Mouse (Mus musculus) hindbrain, embryonic 16.5 days (tissue): ENCODE data around the gene Tulp2. TPM values are rescaled to one million over a fixed set of nuclear protein-coding genes. Genes with fewer than 3 reads are reported as not detected.

Experiments used
- ATAC-seq: fragments of 200-750 bp; cut with Nextera tagmentation; 2 replicates; pipeline ENCODE4 v1.8.0; 2017; ENCODE audit warnings: moderate TSS enrichment, moderate library complexity
- H3K27ac ChIP-seq: fragments of 300-500 bp; sonication (generic); 2 replicates; pipeline ENCODE4 v1.5.1; 2014; ENCODE audit warnings: low read depth, mild to moderate bottlenecking, control low read depth, low read length, moderate library complexity
- H3K27me3 ChIP-seq: fragments of 300-500 bp; sonication (generic); replicated peaks from 2 replicates; pipeline ENCODE4 v1.6.1; 2014; ENCODE audit warnings: low read length; ENCODE audit not compliant: control insufficient read depth, insufficient read depth
- H3K36me3 ChIP-seq: fragments of 300-500 bp; sonication (generic); 2 replicates; pipeline ENCODE4 v1.6.1; 2014; ENCODE audit warnings: mild to moderate bottlenecking, low read length, moderate library complexity, mixed read lengths; ENCODE audit not compliant: control insufficient read depth, insufficient read depth
- H3K4me1 ChIP-seq: fragments of 300-500 bp; sonication (generic); 2 replicates; pipeline ENCODE4 v1.6.1; 2014; ENCODE audit warnings: low read depth, low read length; ENCODE audit not compliant: control insufficient read depth, insufficient read depth
- H3K4me2 ChIP-seq: fragments of 300-500 bp; sonication (generic); 2 replicates; pipeline ENCODE4 v1.6.1; 2014; ENCODE audit warnings: mild to moderate bottlenecking, low read length, control low read depth, moderate library complexity
- H3K4me3 ChIP-seq: fragments of 300-500 bp; sonication (generic); 2 replicates; pipeline ENCODE4 v1.5.1; 2014; ENCODE audit warnings: mild to moderate bottlenecking, low read length, control low read depth, moderate library complexity
- H3K9ac ChIP-seq: fragments of 300-500 bp; sonication (generic); 2 replicates; pipeline ENCODE4 v1.6.1; 2014; ENCODE audit warnings: low read depth, mild to moderate bottlenecking, control low read depth, low read length, moderate library complexity
- H3K9me3 ChIP-seq: fragments of 300-500 bp; sonication (generic); 2 replicates; pipeline ENCODE4 v1.6.1; 2014; ENCODE audit warnings: mild to moderate bottlenecking, low read length, moderate library complexity; ENCODE audit not compliant: control insufficient read depth
- WGBS: fragments of 180-500 bp; shearing (Covaris S2); extraction: QIAGEN DNeasy Blood & Tissue Kit; methylation state at CpG from one replicate; pipeline ENCODE4 v1.1.7; 2014; 5-methylcytosine and 5-hydroxymethylcytosine counted together
- polyA plus RNA-seq: library from polyadenylated mRNA; unstranded; fragments of >200 nt; fragmentation: Nextera tagmentation; extraction: Ambion mirVana; gene quantifications from 2 replicates; pipeline ENCODE4 v1.2.1, GENCODE M21; 2015

The Tulp2 gene
- polyA plus RNA-seq, 1 experiment from 2014 or later = 0.20 TPM

GRCm38 (mm10) chr7:45491264-45491663 lies 9.6 kb downstream of the Tulp2 start:
- 25% methylated on average over 3 of the region's 3 CpGs for WGBS

GRCm38 (mm10) chr7:45492225-45492844 lies 10.7 kb downstream of the Tulp2 start:
- Histone ChIP-seq H3K4me1 (peaks cover 8% of the 10 kb centered on the region), H3K9me3 (no peaks in the 10 kb centered on the region), H3K4me3 (no peak overlapping the region), H3K9ac (no peak overlapping the region), H3K4me2 (no peak overlapping the region), H3K36me3 (peaks cover 21% of the 10 kb centered on the region), H3K27me3 (no peaks in the 10 kb centered on the region), H3K27ac (no peak overlapping the region)
- 96% methylated on average over 8 of the region's 8 CpGs for WGBS
- no peak for ATAC-seq

More at GRCm38 (mm10) chr7:45491264-45491663, 9.6 kb downstream of the Tulp2 start:
- H3K9me3 ChIP-seq = no peaks in the 10 kb centered on the region
- no peak overlapping the region for H3K4me2 ChIP-seq
- H3K27ac ChIP-seq = no peak overlapping the region
- H3K9ac ChIP-seq = peak overlapping the region; percentile 29; the same call in 1 of the 2 replicates
- no peak overlapping the region for H3K4me3 ChIP-seq
- no peak for ATAC-seq
- H3K36me3 ChIP-seq = peaks cover 17% of the 10 kb centered on the region
- H3K27me3 ChIP-seq = no peaks in the 10 kb centered on the region
- peaks cover 8% of the 10 kb centered on the region for H3K4me1 ChIP-seq

- peaks cover 21% of the 10 kb centered on the region for H3K36me3 ChIP-seq
- H3K27me3 ChIP-seq = no peaks in the 10 kb centered on the region
- no peak overlapping the region for H3K4me2 ChIP-seq
- H3K4me3 ChIP-seq = no peak overlapping the region
- H3K9ac ChIP-seq = no peak overlapping the region
- 93% methylated on average over 5 of the region's 5 CpGs for WGBS
- no peak for ATAC-seq
- H3K27ac ChIP-seq = no peak overlapping the region
- H3K9me3 ChIP-seq = no peaks in the 10 kb centered on the region
- peaks cover 8% of the 10 kb centered on the region for H3K4me1 ChIP-seq
These were observed 11.3 kb downstream of the Tulp2 start for GRCm38 (mm10) chr7:45492951-45493350.

- Histone ChIP-seq H3K4me1 (peaks cover 2% of the 10 kb centered on the region), H3K9ac (no peak overlapping the region), H3K9me3 (no peaks in the 10 kb centered on the region), H3K27me3 (no peaks in the 10 kb centered on the region), H3K4me2 (no peak overlapping the region), H3K4me3 (no peak overlapping the region), H3K36me3 (peaks cover 29% of the 10 kb centered on the region), H3K27ac (no peak overlapping the region)
- ATAC-seq = no peak
- 86% methylated on average over 9 of the region's 9 CpGs for WGBS
These were observed 12.9 kb downstream of the Tulp2 start for GRCm38 (mm10) chr7:45494548-45494947.

- ATAC-seq = no peak
- no peaks in the 10 kb centered on the region for H3K4me1 ChIP-seq
- no peaks in the 10 kb centered on the region for H3K9me3 ChIP-seq
- no peaks in the 10 kb centered on the region for H3K27me3 ChIP-seq
- no peak overlapping the region for H3K4me3 ChIP-seq
- no peak overlapping the region for H3K27ac ChIP-seq
- WGBS = 94% methylated on average over 6 of the region's 6 CpGs
- no peak overlapping the region for H3K9ac ChIP-seq
- H3K36me3 ChIP-seq = peaks cover 31% of the 10 kb centered on the region
- H3K4me2 ChIP-seq = no peak overlapping the region
These were observed 16.8 kb downstream of the Tulp2 start for GRCm38 (mm10) chr7:45498427-45498826.

- Histone ChIP-seq H3K4me3 (no peak overlapping the region), H3K27me3 (no peaks in the 10 kb centered on the region), H3K4me2 (no peak overlapping the region), H3K9me3 (no peaks in the 10 kb centered on the region), H3K27ac (no peak overlapping the region), H3K36me3 (peaks cover 4% of the 10 kb centered on the region; the same call in 1 of the 2 replicates), H3K4me1 (peaks cover 15% of the 10 kb centered on the region), H3K9ac (no peak overlapping the region)
- WGBS = 93% methylated on average over 6 of the region's 6 CpGs
- ATAC-seq = no peak
These were observed 25.9 kb downstream of the Tulp2 start for GRCm38 (mm10) chr7:45507583-45507982.

- Histone ChIP-seq H3K27ac (no peak overlapping the region), H3K9me3 (no peaks in the 10 kb centered on the region), H3K36me3 (peaks cover 4% of the 10 kb centered on the region; the same call in 1 of the 2 replicates), H3K9ac (peak overlapping the region; percentile 41; the same call in 1 of the 2 replicates), H3K27me3 (no peaks in the 10 kb centered on the region), H3K4me1 (peaks cover 15% of the 10 kb centered on the region), H3K4me2 (peak overlapping the region; percentile 96), H3K4me3 (no peak overlapping the region)
- 78% methylated on average over 6 of the region's 6 CpGs for WGBS
- no peak for ATAC-seq
These were observed 26.9 kb downstream of the Tulp2 start for GRCm38 (mm10) chr7:45508561-45508960.

- peak overlapping the region; percentile 89 for H3K27ac ChIP-seq
- peak; percentile 20 for ATAC-seq
- H3K9ac ChIP-seq = peak overlapping the region; percentile 87
- 37% methylated on average over 19 of the region's 19 CpGs for WGBS
- H3K4me1 ChIP-seq = peaks cover 15% of the 10 kb centered on the region
- peaks cover 4% of the 10 kb centered on the region; the same call in 1 of the 2 replicates for H3K36me3 ChIP-seq
- no peaks in the 10 kb centered on the region for H3K27me3 ChIP-seq
- H3K9me3 ChIP-seq = no peaks in the 10 kb centered on the region
- H3K4me2 ChIP-seq = peak overlapping the region; percentile 96
- peak overlapping the region; percentile 84 for H3K4me3 ChIP-seq
These were observed 27.7 kb downstream of the Tulp2 start for GRCm38 (mm10) chr7:45509181-45509882.
